Mouse (Mus musculus) heart, embryonic 13.5 days (tissue): ENCODE data around the gene Plekhg5. TPM values are rescaled to one million over a fixed set of nuclear protein-coding genes. Genes with fewer than 3 reads are reported as not detected.

ENCODE experiments used
- ATAC-seq: fragments of 200-750 bp; cut with Nextera tagmentation; 2 replicates; pipeline ENCODE4 v1.8.0; 2017; ENCODE audit warnings: moderate TSS enrichment; ENCODE audit not compliant: insufficient number of reproducible peaks, low FRiP score, low TSS enrichment; ENCODE audit errors: extremely low read depth
- H3K27ac ChIP-seq: fragments of 300-500 bp; sonication (generic); replicated peaks from 2 replicates; pipeline ENCODE4 v1.5.1; 2015; ENCODE audit warnings: moderate library complexity, mild to moderate bottlenecking, inconsistent platforms
- H3K27me3 ChIP-seq: fragments of 300-500 bp; sonication (generic); replicated peaks from 2 replicates; pipeline ENCODE4 v1.6.1; 2015; ENCODE audit warnings: mild to moderate bottlenecking, inconsistent platforms
- H3K36me3 ChIP-seq: fragments of 300-500 bp; sonication (generic); 2 replicates; pipeline ENCODE4 v1.6.1; 2015; ENCODE audit warnings: mild to moderate bottlenecking, inconsistent platforms
- H3K4me1 ChIP-seq: fragments of 300-500 bp; sonication (generic); 2 replicates; pipeline ENCODE4 v1.6.1; 2015; ENCODE audit warnings: inconsistent platforms
- H3K4me2 ChIP-seq: fragments of 300-500 bp; sonication (generic); 2 replicates; pipeline ENCODE4 v1.6.1; 2015; ENCODE audit warnings: inconsistent platforms, mild to moderate bottlenecking, moderate library complexity
- H3K4me3 ChIP-seq: fragments of 300-500 bp; sonication (generic); 2 replicates; pipeline ENCODE4 v1.5.1; 2015; ENCODE audit warnings: moderate library complexity, mild to moderate bottlenecking, inconsistent platforms
- H3K9ac ChIP-seq: fragments of 300-500 bp; sonication (generic); 2 replicates; pipeline ENCODE4 v1.6.1; 2015; ENCODE audit warnings: inconsistent platforms, mild to moderate bottlenecking, moderate library complexity
- H3K9me3 ChIP-seq: fragments of 300-500 bp; sonication (generic); 2 replicates; pipeline ENCODE4 v1.6.1; 2016; ENCODE audit warnings: inconsistent platforms
- WGBS: fragments of 180-500 bp; shearing (Covaris S2); methylation state at CpG from one replicate; pipeline ENCODE4 v1.1.7; 2015; ENCODE audit warnings: mixed read lengths; 5-methylcytosine and 5-hydroxymethylcytosine counted together
- polyA plus RNA-seq: library from polyadenylated mRNA; unstranded; fragments of >200 nt; fragmentation: Nextera tagmentation; extraction: Ambion mirVana; gene quantifications from 2 replicates; pipeline ENCODE4 v1.2.1, GENCODE M21; 2015

Plekhg5 gene
- polyA plus RNA-seq, 1 experiment from 2014 or later, result 12.7 TPM

DNA sequence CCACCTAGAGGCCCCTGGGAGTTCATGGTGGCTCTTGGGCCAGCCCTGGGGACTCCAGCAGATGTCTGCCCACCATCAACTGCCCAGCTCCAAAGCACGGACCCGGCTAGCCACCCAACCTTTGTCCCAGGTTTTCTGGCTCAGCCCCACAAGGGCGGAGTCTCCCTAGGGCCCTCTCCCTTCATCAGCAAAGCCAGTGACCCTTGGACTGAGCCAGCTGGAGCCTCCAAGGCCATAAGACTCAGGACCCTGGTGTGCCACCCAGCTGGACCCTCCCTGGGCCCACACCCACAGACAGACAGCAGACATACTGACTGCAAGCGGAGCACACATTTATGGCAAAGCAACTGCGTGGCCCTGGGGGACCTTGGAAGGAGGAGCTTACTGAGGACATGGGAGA lies 56.5 kb downstream of the Plekhg5 start:
- H3K4me3 ChIP-seq, result no peak overlapping the region
- no peak overlapping the region for H3K27ac ChIP-seq
- ATAC-seq, result no peak
- no peaks in the 10 kb centered on the region for H3K36me3 ChIP-seq
- H3K4me1 ChIP-seq, result peaks cover 49% of the 10 kb centered on the region
- WGBS, result 67% methylated on average over 5 of the region's 5 CpGs
- no peak overlapping the region for H3K4me2 ChIP-seq
- H3K27me3 ChIP-seq, result peaks cover 100% of the 10 kb centered on the region
- no peaks in the 10 kb centered on the region for H3K9me3 ChIP-seq
- H3K9ac ChIP-seq, result no peak overlapping the region

DNA sequence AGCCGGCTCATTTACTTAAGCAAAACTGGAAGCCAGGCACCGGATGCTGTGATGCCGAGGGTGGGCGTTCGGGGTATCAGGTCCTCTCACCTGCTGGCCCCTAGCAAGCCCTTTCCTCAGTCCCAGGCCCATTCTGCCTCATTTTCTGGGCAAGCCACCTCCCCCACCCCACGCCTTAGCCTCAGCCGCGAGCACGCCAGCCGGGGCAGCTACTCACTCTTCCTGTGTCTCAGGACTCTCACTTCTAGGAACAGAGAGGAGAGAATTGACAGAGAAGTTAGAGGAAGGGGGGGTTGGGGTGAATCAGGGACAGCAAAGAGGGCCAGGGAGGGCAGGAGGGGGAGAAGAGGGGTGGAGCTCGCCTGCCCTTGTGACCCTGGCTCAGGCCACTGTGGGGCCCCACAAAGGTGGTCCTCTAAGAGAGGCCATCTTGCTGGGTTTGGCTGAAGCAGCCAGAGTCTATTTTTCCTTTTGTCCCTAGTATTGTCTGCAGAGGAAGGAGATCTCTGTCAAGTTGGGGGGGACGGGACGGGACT lies 57.2 kb downstream of the Plekhg5 start:
- Histone ChIP-seq H3K9me3 (no peaks in the 10 kb centered on the region), H3K27ac (no peak overlapping the region), H3K36me3 (no peaks in the 10 kb centered on the region), H3K4me2 (no peak overlapping the region), H3K4me3 (no peak overlapping the region), H3K9ac (no peak overlapping the region), H3K4me1 (peaks cover 49% of the 10 kb centered on the region), H3K27me3 (peaks cover 100% of the 10 kb centered on the region)
- ATAC-seq, result no peak
- 42% methylated on average over 13 of the region's 13 CpGs for WGBS

DNA sequence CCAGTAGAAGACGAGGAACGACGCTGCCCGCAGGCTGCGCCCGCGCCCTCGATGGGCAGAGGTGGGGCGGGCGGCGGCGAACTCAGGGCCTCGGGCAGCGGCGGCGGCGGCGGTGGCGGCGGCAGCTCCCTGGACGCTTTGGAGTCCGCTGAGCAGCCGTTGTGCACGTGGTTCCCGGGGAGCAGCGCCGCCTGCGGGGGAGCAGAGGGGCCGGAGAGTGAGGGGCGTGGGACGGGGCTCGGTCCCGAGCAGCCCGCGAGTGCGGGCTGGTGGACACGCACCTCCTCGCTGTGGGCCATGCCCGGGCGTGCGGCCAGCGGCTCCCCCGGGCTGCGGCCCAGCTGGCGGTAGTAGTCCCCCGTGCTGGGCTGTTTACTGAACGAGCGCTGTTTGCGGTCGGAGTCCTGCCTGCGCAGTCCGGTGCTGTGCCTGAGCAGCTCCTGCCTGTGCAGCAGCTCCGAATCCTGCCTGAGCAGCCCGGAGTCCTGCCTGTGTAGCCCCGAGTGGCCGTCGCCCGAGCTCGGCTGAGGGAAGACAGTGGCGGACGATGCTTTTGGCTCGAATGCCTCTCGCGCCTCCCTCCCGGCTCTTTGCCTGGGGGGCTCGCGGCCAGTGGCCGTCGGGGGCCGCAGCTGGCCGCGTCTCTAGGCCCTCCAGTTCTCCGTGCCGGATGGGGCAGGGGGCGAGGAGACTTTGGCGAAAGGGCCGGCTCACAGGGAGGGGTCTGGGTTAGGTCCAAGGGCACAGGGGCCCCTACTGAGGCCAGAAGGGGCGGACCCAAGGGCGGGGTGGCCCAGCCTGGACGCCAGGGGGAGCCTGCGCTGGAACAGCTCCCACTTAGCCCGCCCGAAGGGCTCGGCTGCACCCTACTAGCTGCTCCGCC lies 58.7 kb downstream of the Plekhg5 start:
- WGBS, result under 1% methylated on average over 75 of the region's 85 CpGs
- no peak for ATAC-seq
- Histone ChIP-seq H3K27me3 (peaks cover 99% of the 10 kb centered on the region), H3K9ac (peak overlapping the region; percentile 75), H3K27ac (no peak overlapping the region), H3K4me1 (peaks cover 35% of the 10 kb centered on the region), H3K4me2 (peak overlapping the region; percentile 76), H3K9me3 (no peaks in the 10 kb centered on the region), H3K36me3 (no peaks in the 10 kb centered on the region), H3K4me3 (peak overlapping the region; percentile 53)

DNA sequence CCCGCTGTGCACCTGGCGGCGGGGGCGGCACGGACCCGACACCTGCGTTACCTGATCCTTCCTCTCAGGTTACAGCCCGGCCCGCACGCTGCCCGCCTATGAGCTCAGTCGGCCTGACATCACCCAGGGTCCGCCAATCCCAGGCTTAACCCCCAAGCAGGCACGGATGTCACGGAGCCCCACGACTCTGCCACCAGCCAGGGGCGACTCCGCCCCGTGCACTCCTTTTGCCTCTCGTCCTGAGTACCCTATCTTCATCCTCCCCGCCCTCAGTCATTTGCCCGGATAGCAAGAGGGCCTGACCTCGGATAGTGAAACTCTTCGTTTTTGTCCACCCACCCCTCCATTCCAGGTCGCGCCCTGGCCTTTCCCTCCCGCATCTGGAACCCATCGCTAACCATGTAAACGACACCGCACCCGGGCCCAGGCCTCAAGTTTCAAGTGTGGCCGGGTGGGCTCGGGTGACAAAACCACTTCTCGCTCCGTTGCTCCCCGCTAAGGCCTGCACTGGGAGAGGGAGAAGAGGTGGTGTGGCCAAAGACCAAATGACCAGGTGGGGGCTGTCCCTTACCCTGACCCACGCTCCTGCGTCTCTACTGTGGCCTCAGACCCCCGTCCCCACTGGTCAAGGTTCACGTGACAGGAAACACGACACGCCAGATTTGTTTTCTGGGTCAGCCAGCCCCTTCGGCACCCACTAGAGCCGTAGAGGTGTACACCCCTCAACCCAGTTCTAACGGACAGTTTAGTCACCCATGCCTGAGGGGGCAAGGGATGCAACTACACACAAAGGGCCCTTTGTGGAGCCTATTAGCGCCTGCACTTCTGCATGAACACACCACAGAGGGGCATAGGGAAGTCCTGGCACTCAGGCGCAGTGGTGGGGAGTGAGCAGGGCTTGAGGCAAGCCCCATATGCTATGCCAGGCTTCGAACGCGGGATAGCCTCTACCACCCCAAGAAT lies 59.8 kb downstream of the Plekhg5 start:
- H3K36me3 ChIP-seq, result no peaks in the 10 kb centered on the region
- no peak for ATAC-seq
- peak overlapping the region; percentile 76 for H3K4me2 ChIP-seq
- peaks cover 27% of the 10 kb centered on the region for H3K4me1 ChIP-seq
- H3K9ac ChIP-seq, result peak overlapping the region; percentile 75
- H3K4me3 ChIP-seq, result peak overlapping the region; percentile 53
- peaks cover 99% of the 10 kb centered on the region for H3K27me3 ChIP-seq
- H3K27ac ChIP-seq, result no peak overlapping the region
- no peaks in the 10 kb centered on the region for H3K9me3 ChIP-seq
- WGBS, result 7% methylated on average over 50 of the region's 50 CpGs

DNA sequence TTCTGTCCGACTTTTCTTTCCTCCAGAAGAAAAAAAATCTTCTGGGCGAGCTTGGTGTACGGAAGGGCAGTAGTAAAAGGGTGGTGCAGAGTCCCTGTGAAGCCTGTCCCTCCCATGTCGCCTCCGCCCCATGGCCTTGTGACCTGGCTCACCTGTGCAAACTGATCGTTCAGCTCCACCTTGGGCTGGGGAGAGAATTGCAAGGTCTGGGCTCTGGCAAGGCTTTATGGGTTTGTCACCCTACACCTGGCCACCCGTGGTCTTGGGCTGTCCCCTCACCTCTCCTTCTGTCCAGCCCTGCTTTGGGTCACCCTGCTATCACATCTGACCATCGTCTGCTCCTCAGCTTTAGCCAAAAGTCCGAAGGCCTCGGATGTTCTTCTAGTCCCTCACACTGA lies 60.5 kb downstream of the Plekhg5 start:
- no peaks in the 10 kb centered on the region for H3K36me3 ChIP-seq
- no peak for ATAC-seq
- H3K4me1 ChIP-seq, result peaks cover 27% of the 10 kb centered on the region
- H3K4me3 ChIP-seq, result no peak overlapping the region
- peaks cover 96% of the 10 kb centered on the region for H3K27me3 ChIP-seq
- no peaks in the 10 kb centered on the region for H3K9me3 ChIP-seq
- 28% methylated on average over 10 of the region's 10 CpGs for WGBS
- no peak overlapping the region for H3K9ac ChIP-seq
- H3K27ac ChIP-seq, result no peak overlapping the region
- H3K4me2 ChIP-seq, result no peak overlapping the region

DNA sequence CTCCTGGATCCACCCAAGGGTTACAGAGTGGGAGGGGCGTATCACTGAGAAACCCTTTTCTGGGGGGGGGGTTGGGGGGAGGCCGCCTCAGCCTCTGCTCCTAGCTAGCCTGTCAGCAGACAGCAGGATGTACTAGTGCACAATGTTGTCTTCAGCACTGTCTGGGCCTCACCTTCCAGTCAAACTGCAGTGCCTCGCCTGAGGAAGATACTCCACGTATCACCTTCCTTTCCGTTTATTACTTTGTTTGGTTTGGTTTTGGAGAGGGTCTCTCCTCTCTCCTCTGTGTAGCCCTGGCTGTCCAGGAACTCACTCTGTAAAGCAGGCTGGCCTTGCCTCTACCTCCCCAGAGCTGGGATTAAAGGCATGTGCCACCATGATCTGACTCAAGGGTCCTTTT lies 60.9 kb downstream of the Plekhg5 start:
- Histone ChIP-seq H3K9me3 (no peaks in the 10 kb centered on the region), H3K4me2 (no peak overlapping the region), H3K9ac (no peak overlapping the region), H3K36me3 (no peaks in the 10 kb centered on the region), H3K4me1 (peaks cover 29% of the 10 kb centered on the region), H3K4me3 (no peak overlapping the region), H3K27me3 (peaks cover 94% of the 10 kb centered on the region), H3K27ac (no peak overlapping the region)
- ATAC-seq, result no peak
- 49% methylated on average over 5 of the region's 5 CpGs for WGBS

DNA sequence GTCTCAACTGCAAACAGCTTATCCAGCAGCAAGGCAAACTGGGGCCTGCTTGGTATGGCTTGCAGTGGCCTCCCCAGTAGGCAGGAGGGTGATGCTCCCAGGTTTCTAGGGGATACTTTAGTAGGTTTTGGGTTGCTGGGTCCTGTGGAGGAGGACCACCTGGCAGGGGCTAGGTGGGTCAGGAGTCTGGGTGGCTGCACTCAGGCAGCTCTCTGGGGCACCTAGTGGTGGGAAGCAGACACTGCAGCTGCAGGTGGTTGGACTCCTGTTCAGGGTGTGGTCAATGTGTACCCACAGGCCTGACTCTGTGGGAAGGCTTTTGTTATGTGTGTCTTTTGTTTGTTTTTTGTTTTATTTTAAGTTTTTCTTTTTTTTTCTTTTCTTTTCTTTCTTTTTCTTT lies 62.2 kb downstream of the Plekhg5 start:
- no peaks in the 10 kb centered on the region for H3K36me3 ChIP-seq
- no peak overlapping the region for H3K9ac ChIP-seq
- ATAC-seq, result no peak
- no peaks in the 10 kb centered on the region for H3K9me3 ChIP-seq
- no peak overlapping the region for H3K27ac ChIP-seq
- no peak overlapping the region for H3K4me2 ChIP-seq
- H3K4me1 ChIP-seq, result peaks cover 36% of the 10 kb centered on the region
- H3K27me3 ChIP-seq, result peaks cover 91% of the 10 kb centered on the region
- no peak overlapping the region for H3K4me3 ChIP-seq

DNA sequence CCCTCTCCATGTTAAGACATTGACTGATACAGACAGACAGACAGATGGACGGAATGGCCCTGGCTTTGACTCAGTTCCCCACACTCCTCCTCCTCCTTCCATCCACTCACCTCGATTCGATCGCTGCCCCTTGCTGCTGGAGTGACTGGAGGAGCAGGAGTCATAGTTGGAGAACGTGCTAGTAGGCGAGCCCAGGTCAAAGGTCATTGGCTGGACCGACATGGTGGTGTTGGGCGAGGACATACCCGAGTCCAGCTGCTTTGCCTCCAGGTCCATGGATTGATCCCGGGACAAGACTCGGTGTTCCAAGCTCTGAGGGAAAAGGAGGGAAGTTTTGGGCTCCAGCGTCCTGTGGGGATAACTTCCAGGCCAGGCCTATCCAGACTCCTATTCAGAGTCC lies 63.1 kb downstream of the Plekhg5 start:
- Histone ChIP-seq H3K27me3 (peaks cover 89% of the 10 kb centered on the region), H3K9me3 (no peaks in the 10 kb centered on the region), H3K27ac (no peak overlapping the region), H3K4me1 (peaks cover 30% of the 10 kb centered on the region), H3K4me3 (no peak overlapping the region), H3K9ac (no peak overlapping the region), H3K36me3 (no peaks in the 10 kb centered on the region), H3K4me2 (no peak overlapping the region)
- 77% methylated on average over 12 of the region's 12 CpGs for WGBS
- ATAC-seq, result no peak

DNA sequence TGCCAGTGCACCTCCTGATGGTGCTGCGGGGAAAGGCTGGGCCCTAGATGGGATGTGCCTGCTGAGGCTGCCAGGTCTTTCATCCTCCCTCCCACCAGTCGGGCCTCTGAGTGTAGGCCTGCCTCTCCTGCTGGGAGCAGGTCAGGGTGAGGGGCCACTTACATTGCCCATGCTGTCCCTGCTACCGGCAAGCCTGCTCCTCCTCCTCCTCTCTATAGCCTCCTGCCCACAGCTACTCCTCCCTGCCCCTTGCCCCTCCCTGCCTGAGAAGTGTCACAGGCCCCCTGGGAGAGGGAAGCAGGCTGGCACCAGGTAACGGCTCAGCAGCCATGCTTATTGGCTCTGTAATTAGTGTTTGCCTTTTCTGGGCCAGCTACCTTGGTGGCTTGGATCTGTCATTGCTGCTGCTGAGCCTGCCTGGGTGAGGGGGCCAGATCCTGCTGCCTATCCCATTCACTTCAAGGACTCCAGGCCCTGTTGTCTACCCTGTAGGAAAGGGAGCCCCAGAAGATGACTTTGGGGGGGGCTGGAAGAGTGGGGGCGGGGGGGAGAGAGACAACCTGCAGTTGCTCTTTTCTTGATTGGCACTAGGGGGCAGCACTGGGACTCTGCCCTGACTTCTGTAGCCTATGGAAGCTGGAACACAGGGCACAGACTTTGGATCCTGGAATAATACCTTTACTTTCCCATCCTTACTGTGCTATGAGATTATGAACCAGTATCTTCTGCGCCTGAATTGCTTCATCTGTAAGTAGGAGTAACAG lies 64.0 kb downstream of the Plekhg5 start:
- no peaks in the 10 kb centered on the region for H3K36me3 ChIP-seq
- ATAC-seq, result no peak
- H3K4me1 ChIP-seq, result peaks cover 21% of the 10 kb centered on the region
- H3K4me2 ChIP-seq, result no peak overlapping the region
- H3K9me3 ChIP-seq, result no peaks in the 10 kb centered on the region
- peaks cover 89% of the 10 kb centered on the region for H3K27me3 ChIP-seq
- H3K9ac ChIP-seq, result no peak overlapping the region
- H3K27ac ChIP-seq, result no peak overlapping the region
- H3K4me3 ChIP-seq, result no peak overlapping the region
- 30% methylated on average over 6 of the region's 6 CpGs for WGBS

DNA sequence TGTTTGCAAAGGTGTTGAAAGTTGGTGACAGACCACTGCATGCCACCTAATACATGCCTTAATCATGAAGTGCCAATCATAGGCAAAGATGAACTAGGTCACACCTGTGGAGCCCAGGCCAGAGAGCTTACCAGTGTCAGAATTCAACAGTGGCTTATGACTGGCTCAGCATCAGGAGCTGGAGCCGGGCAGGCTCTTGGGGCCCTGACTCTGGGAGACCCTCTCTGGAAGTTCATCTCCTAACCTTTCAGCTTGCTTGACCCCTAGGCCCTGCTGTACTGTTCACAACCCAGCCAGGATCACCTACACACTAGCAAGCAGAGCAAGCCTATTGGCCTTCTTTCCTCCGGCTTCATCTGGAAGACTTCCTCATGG lies 64.6 kb downstream of the Plekhg5 start:
- Histone ChIP-seq H3K9ac (no peak overlapping the region), H3K4me1 (peaks cover 15% of the 10 kb centered on the region), H3K27ac (no peak overlapping the region), H3K36me3 (no peaks in the 10 kb centered on the region), H3K27me3 (peaks cover 89% of the 10 kb centered on the region), H3K9me3 (no peaks in the 10 kb centered on the region), H3K4me2 (no peak overlapping the region), H3K4me3 (no peak overlapping the region)
- no peak for ATAC-seq
- whole genome bisulfite sequencing, result 83% methylated on average over 2 of the region's 2 CpGs
